Mouse (Mus musculus) large intestine, adult 2 months (tissue): ENCODE measurements around the gene Pakap. TPM values are rescaled to one million over a fixed set of nuclear protein-coding genes. Genes with fewer than 3 reads are reported as not detected.

Experiments
- DNase-seq: peaks from one replicate; pipeline ENCODE4 v3.0.0-alpha.2; 2012; ENCODE audit warnings: low read depth, low spot score
- WGBS: fragments of 180-500 bp; shearing (Covaris S2); methylation state at CpG from one replicate; pipeline ENCODE4 v1.1.7; 2018; 5-methylcytosine and 5-hydroxymethylcytosine counted together
- polyA plus RNA-seq: library from polyadenylated mRNA; depleted of rRNA; stranded (reverse); fragments of >200 nt; gene quantifications from 2 replicates; pipeline ENCODE4 v1.2.3, GENCODE M21; 2012; rRNA removed

Gene Pakap
- 0.17 and 0.52 TPM in 2 replicates for polyA plus RNA-seq

- no peak for DNase-seq
- 1% methylated on average over 51 of the region's 51 CpGs for WGBS
These were observed at the start of gene Pakap for GRCm38 (mm10) chr4:57567666-57568206. Pakap (plus strand) TSS chr4:57568179.

GRCm38 (mm10) chr4:57523456-57523855 lies 44.5 kb upstream of the Pakap start:
- DNase-seq, result no peak
- WGBS, result 97% methylated on average over 15 of the region's 15 CpGs

- WGBS, result 73% methylated on average over 3 of the region's 3 CpGs
- no peak for DNase-seq
These were observed 43.5 kb upstream of the Pakap start for GRCm38 (mm10) chr4:57524461-57524860.

GRCm38 (mm10) chr4:57525221-57526011 lies 42.6 kb upstream of the Pakap start:
- 56% methylated on average over 9 of the region's 9 CpGs for WGBS
- no peak for DNase-seq

GRCm38 (mm10) chr4:57528296-57528695 lies 39.7 kb upstream of the Pakap start:
- DNase-seq, result no peak

- DNase-seq, result no peak
- WGBS, result 73% methylated on average over 6 of the region's 6 CpGs
These were observed 34.3 kb upstream of the Pakap start for GRCm38 (mm10) chr4:57533686-57534085.

GRCm38 (mm10) chr4:57534232-57534631 lies 33.7 kb upstream of the Pakap start:
- 60% methylated on average over 6 of the region's 6 CpGs for WGBS
- DNase-seq, result no peak

- WGBS, result 89% methylated on average over 4 of the region's 4 CpGs
- no peak for DNase-seq
These were observed 32.9 kb upstream of the Pakap start for GRCm38 (mm10) chr4:57535087-57535486.

- DNase-seq, result no peak
- 21% methylated on average over 4 of the region's 4 CpGs for WGBS
These were observed 29.8 kb upstream of the Pakap start for GRCm38 (mm10) chr4:57538029-57538688.

GRCm38 (mm10) chr4:57543692-57544256 lies 24.2 kb upstream of the Pakap start:
- no peak for DNase-seq
- WGBS, result 7% methylated on average over 6 of the region's 6 CpGs

GRCm38 (mm10) chr4:57547785-57548184 lies 20.2 kb upstream of the Pakap start:
- no peak for DNase-seq
- WGBS, result 70% methylated on average over 7 of the region's 7 CpGs

GRCm38 (mm10) chr4:57550216-57550615 lies 17.8 kb upstream of the Pakap start:
- WGBS, result 40% methylated on average over 1 of the region's 1 CpGs
- DNase-seq, result no peak

GRCm38 (mm10) chr4:57557102-57557501 lies 10.9 kb upstream of the Pakap start:
- no peak for DNase-seq
- WGBS, result 80% methylated on average over 2 of the region's 2 CpGs

- DNase-seq, result no peak
- WGBS, result 52% methylated on average over 1 of the region's 1 CpGs
These were observed 8.5 kb upstream of the Pakap start for GRCm38 (mm10) chr4:57559438-57559837.

- no peak for DNase-seq
- WGBS, result 34% methylated on average over 3 of the region's 3 CpGs
These were observed 8.0 kb upstream of the Pakap start for GRCm38 (mm10) chr4:57560010-57560409.

GRCm38 (mm10) chr4:57561055-57561454 lies 6.9 kb upstream of the Pakap start:
- DNase-seq, result no peak
- 60% methylated on average over 6 of the region's 6 CpGs for WGBS

- WGBS, result 67% methylated on average over 1 of the region's 1 CpGs
- DNase-seq, result no peak
These were observed 2.7 kb upstream of the Pakap start for GRCm38 (mm10) chr4:57565283-57565682.

- 58% methylated on average over 2 of the region's 2 CpGs for WGBS
- DNase-seq, result no peak
These were observed 2.2 kb upstream of the Pakap start for GRCm38 (mm10) chr4:57565811-57566210.

GRCm38 (mm10) chr4:57568268-57569068 lies 489 bp downstream of the Pakap start:
- no peak for DNase-seq
- 42% methylated on average over 19 of the region's 19 CpGs for WGBS

- 79% methylated on average over 4 of the region's 4 CpGs for WGBS
- DNase-seq, result no peak
These were observed 1.0 kb downstream of the Pakap start for GRCm38 (mm10) chr4:57569069-57569355.
